Mouse (Mus musculus) thymus, adult 2 months (tissue): ENCODE data around the gene Dapp1. TPM values are rescaled to one million over a fixed set of nuclear protein-coding genes. Genes with fewer than 3 reads are reported as not detected.

Experiments
- DNase-seq: peaks from one replicate; pipeline ENCODE4 v3.0.0; 2021
- H3K27ac ChIP-seq: fragments of 200-500 bp; 2 replicates; pipeline ENCODE4 v1.5.1; 2012; ENCODE audit warnings: low read length, control low read depth; ENCODE audit not compliant: control insufficient read depth, insufficient read depth
- H3K27me3 ChIP-seq: fragments of 200-500 bp; 2 replicates; pipeline ENCODE4 v1.6.1; 2012; ENCODE audit warnings: mild to moderate bottlenecking, low read length, moderate library complexity, mixed read lengths; ENCODE audit not compliant: control insufficient read depth, insufficient read depth
- H3K36me3 ChIP-seq: fragments of 200-500 bp; 2 replicates; pipeline ENCODE4 v1.6.1; 2012; ENCODE audit warnings: mild to moderate bottlenecking, low read length, moderate library complexity; ENCODE audit not compliant: control insufficient read depth, insufficient read depth
- H3K4me1 ChIP-seq: fragments of 200-500 bp; replicated peaks from 2 replicates; pipeline ENCODE4 v1.6.1; 2012; ENCODE audit warnings: low read length; ENCODE audit not compliant: control insufficient read depth, insufficient read depth
- H3K4me3 ChIP-seq: fragments of 200-500 bp; 2 replicates; pipeline ENCODE4 v1.5.1; 2012; ENCODE audit warnings: mild to moderate bottlenecking, low read length, control low read depth, moderate library complexity; ENCODE audit not compliant: control insufficient read depth, insufficient read depth
- CTCF ChIP-seq: fragments of 200-500 bp; IDR thresholded peaks from 2 replicates; pipeline ENCODE4 v1.5.1; 2012; ENCODE audit warnings: mild to moderate bottlenecking, control low read depth, low read length, moderate library complexity, borderline replicate concordance; ENCODE audit not compliant: control insufficient read depth, poor library complexity, insufficient read depth; ENCODE audit errors: extremely low read depth
- POLR2A ChIP-seq: fragments of 200-500 bp; IDR thresholded peaks from 2 replicates; pipeline ENCODE4 v1.6.1; 2012; ENCODE audit warnings: mild to moderate bottlenecking, low read length, control low read depth, moderate library complexity; ENCODE audit not compliant: control insufficient read depth, poor library complexity, insufficient read depth; ENCODE audit errors: extremely low read depth
- WGBS: fragments of 180-500 bp; shearing (Covaris S2); methylation state at CpG from one replicate; pipeline ENCODE4 v1.1.7; 2018; 5-methylcytosine and 5-hydroxymethylcytosine counted together
- polyA plus RNA-seq: library from polyadenylated mRNA; depleted of rRNA; stranded (reverse); fragments of >200 nt; gene quantifications from 2 replicates; pipeline ENCODE4 v1.2.3, GENCODE M21; 2012; rRNA removed

Gene Dapp1
- polyA plus RNA-seq, result 13.9 and 16.0 TPM in 2 replicates

DNA sequence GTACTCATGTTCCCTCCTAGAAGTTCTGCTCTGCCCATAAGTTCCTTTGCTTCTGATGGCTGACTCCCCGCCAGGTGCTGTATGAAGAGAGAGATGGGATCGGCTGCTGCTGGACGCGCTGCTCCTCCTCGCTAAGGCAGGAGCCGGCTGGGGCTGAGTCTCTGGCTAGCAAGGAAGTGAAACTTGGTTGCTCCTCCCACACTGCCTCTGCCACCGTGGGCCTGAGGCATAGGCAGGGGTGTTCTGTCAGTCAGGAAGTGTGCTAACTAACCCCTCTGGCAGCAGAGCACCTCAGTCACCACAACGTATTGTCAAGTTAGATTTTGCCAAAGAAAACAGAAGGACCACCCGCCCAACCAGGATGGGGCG lies at the start of gene Dapp1:
Gene Dapp1 (minus strand): TSS at position 164 of the 369 bp plus-strand sequence.
- H3K4me1 ChIP-seq, result peaks cover 11% of the 10 kb centered on the region
- WGBS, result 1% methylated on average over 10 of the region's 10 CpGs
- peak; percentile 86 for DNase-seq
- peak within 1 kb of the TSS; percentile 81 for H3K27ac ChIP-seq
- no peaks in the 10 kb centered on the region for H3K36me3 ChIP-seq
- peak; percentile 93 for TF ChIP-seq POLR2A
- TF ChIP-seq CTCF, result no peak
- H3K27me3 ChIP-seq, result no peaks in the 10 kb centered on the region
- H3K4me3 ChIP-seq, result peak within 1 kb of the TSS; percentile 87

GRCm38 (mm10) chr3:138030563-138030962 lies 49.2 kb upstream of the Dapp1 start:
- WGBS, result 71% methylated on average over 6 of the region's 6 CpGs
- DNase-seq, result no peak

DNA sequence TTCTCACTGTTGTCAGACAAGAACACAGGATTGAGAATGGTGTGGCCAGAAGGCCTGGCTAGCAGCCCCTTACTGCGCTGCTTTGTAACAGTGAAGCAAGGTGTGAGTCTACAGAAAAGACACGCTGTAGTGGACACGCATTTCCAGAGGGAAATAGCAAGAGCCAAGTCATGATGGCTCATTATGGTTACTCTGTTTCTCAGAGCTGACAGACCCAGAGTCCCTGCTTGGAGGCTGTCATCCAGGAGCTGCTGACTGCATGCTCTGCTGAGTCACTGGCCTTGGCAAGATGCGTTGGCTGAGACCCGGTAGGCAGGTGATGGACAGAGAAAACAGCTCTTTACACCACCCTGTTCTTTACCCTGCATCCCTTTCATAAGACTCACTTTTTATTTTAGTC lies 48.0 kb upstream of the Dapp1 start:
- no peak overlapping the region for H3K4me3 ChIP-seq
- H3K27ac ChIP-seq, result no peak overlapping the region
- no peaks in the 10 kb centered on the region for H3K27me3 ChIP-seq
- DNase-seq, result no peak
- no peaks in the 10 kb centered on the region for H3K4me1 ChIP-seq
- TF ChIP-seq POLR2A, result no peak
- no peak for TF ChIP-seq CTCF
- no peaks in the 10 kb centered on the region for H3K36me3 ChIP-seq
- 77% methylated on average over 5 of the region's 5 CpGs for WGBS

More at GRCm38 (mm10) chr3:138030563-138030962, 49.2 kb upstream of the Dapp1 start:
- no peaks in the 10 kb centered on the region for H3K36me3 ChIP-seq
- TF ChIP-seq CTCF (no peak), POLR2A (no peak)
- no peaks in the 10 kb centered on the region for H3K4me1 ChIP-seq
- H3K27me3 ChIP-seq, result no peaks in the 10 kb centered on the region
- H3K4me3 ChIP-seq, result no peak overlapping the region
- no peak overlapping the region for H3K27ac ChIP-seq

DNA sequence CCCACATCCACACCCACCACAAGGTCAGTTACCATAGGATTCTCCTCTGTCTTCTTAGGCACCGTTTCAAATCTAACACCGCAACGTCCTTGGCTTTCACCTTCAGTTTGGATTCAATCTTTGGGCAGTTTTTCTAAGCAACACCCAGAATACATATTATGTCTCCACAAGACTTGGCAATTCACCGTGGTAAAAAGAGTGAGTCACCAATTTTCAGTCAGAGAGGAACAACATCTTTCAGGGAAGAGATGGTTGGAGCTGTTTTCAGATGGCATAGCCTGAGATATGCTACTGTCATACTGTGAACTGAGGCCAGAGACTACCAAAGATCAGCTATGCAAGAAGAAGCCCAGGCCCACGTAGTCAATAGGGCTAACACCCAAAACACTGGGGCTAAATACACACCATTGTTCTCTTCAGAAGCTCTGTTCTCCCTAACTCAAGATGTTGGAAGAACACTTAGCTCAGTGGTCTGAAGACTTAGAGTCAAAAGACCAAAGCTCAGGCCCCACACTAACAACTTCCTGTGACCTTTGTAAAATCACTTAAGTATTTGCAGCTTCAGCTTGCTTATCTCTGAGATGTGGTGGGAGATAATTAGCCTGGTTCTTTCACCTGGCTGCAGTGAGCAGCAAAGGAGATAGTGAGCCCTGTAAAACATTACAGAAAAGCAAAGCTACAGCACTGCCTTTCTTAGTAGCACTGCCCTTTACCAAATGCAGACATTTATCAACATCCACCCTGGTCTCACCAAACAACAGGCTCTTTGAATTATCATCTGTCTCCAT lies 46.4 kb upstream of the Dapp1 start:
- Histone ChIP-seq H3K27me3 (no peaks in the 10 kb centered on the region), H3K4me1 (no peaks in the 10 kb centered on the region), H3K27ac (no peak overlapping the region), H3K36me3 (no peaks in the 10 kb centered on the region), H3K4me3 (no peak overlapping the region)
- DNase-seq, result no peak
- WGBS, result 80% methylated on average over 5 of the region's 5 CpGs
- no peak for TF ChIP-seq CTCF
- TF ChIP-seq POLR2A, result no peak

DNA sequence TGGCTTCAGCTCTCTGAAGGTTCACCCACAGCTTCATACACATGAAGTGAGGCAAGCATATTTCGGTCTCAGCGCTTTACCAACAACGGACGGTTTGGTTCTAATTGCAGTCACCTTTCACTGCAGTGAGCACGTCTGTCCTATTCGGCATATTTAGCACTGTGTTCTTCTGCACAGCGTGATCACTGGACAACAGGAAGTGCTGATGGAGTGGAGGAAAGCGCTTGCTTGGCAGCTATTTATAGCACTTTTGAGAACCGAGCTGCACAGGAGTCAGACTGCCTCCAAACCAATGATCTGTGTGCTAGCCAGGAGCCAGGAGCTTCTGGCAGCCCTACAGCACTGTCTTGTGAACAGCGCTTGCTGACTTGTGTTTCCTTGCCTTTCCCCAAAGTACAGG lies 44.9 kb upstream of the Dapp1 start:
- H3K36me3 ChIP-seq, result no peaks in the 10 kb centered on the region
- 61% methylated on average over 10 of the region's 10 CpGs for WGBS
- no peak for TF ChIP-seq CTCF
- TF ChIP-seq POLR2A, result no peak
- H3K27me3 ChIP-seq, result no peaks in the 10 kb centered on the region
- no peak for DNase-seq
- no peaks in the 10 kb centered on the region for H3K4me1 ChIP-seq
- no peak overlapping the region for H3K4me3 ChIP-seq
- no peak overlapping the region for H3K27ac ChIP-seq

- H3K4me3 ChIP-seq, result no peak overlapping the region
- 95% methylated on average over 4 of the region's 4 CpGs for WGBS
- TF ChIP-seq POLR2A (no peak), CTCF (no peak)
- no peak for DNase-seq
- H3K27me3 ChIP-seq, result no peaks in the 10 kb centered on the region
- H3K36me3 ChIP-seq, result no peaks in the 10 kb centered on the region
- H3K27ac ChIP-seq, result no peak overlapping the region
- no peaks in the 10 kb centered on the region for H3K4me1 ChIP-seq
Measured at GRCm38 (mm10) chr3:138022651-138023050, 41.3 kb upstream of the Dapp1 start.

GRCm38 (mm10) chr3:138022003-138022402 lies 40.7 kb upstream of the Dapp1 start:
- 94% methylated on average over 4 of the region's 4 CpGs for WGBS
- Histone ChIP-seq H3K27ac (no peak overlapping the region), H3K4me3 (no peak overlapping the region), H3K4me1 (no peaks in the 10 kb centered on the region), H3K27me3 (no peaks in the 10 kb centered on the region), H3K36me3 (no peaks in the 10 kb centered on the region)
- TF ChIP-seq CTCF (no peak), POLR2A (no peak)
- DNase-seq, result no peak
